Mouse (Mus musculus) urinary bladder, postnatal 14 days (tissue): ENCODE results near the gene Vwa3b.

ENCODE experiments used
- DNase-seq: peaks from one replicate; pipeline ENCODE4 v3.0.0; 2021; ENCODE audit warnings: low spot score

Vwa3b gene

GRCm38 (mm10) chr1:37063841-37064240 lies 37.4 kb downstream of the Vwa3b start:
- no peak for DNase-seq

DNA sequence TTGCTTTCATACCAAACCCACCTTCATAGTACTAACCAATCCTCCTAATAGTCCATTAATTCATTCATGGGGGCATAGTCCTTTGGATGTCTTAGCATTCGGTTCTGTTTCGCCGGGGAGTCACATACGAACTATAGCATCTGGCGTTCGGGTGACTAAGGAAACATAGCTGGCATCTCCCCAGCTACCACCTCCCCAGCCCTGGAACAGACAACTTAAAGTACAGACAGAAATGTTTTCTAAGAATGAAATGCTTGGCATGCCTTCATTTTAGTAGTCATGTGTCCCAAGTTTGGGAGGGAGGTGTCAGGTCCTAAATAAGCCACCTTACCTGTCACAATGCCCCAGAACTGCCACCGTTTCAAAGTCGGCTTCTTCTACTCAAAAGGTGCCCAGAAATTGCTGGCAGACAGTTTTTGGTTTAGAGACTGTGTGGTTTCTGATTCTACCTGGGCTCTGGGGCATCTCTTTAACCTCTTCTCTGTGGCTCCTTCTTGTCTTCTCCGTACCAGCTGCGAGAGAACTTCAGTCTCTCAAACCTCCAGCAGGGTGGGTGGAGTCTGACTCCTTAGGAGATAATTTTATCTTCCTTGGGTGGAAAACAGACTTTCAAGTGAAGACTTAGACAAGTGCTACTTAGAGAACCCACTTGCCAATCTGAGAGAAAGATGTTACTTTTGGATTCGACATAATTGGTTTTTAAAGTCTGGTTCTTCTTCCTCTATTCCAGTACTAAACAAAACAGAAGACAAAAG lies 39.4 kb downstream of the Vwa3b start:
- DNase-seq, result no peak

DNA sequence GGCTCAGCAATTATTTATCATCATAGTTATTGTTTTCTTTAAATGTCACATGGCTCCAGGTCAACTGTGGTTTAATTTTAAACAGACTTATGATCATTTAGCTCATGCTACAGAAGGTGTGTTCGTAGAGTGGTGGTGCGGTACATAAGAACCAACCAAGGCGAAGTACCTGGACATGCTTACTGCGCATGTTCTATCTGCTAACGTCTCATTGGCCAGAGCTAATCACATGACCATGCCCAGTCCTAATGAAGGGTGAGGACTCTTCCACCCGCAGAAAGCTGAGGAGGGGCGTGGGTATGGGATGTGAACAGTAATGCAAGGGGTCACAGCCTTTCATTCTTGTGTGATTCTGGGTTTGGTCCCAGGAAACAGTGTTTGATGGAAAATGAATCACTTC lies 49.4 kb downstream of the Vwa3b start:
- no peak for DNase-seq

GRCm38 (mm10) chr1:37077266-37077665 lies 50.9 kb downstream of the Vwa3b start:
- DNase-seq, result peak; percentile 50

- no peak for DNase-seq
Measured at GRCm38 (mm10) chr1:37077955-37078549, 51.7 kb downstream of the Vwa3b start.

GRCm38 (mm10) chr1:37080442-37080841 lies 54.0 kb downstream of the Vwa3b start:
- no peak for DNase-seq

- no peak for DNase-seq
Measured at GRCm38 (mm10) chr1:37081376-37082214, 55.2 kb downstream of the Vwa3b start.

- no peak for DNase-seq
Measured at GRCm38 (mm10) chr1:37082215-37082464, 55.7 kb downstream of the Vwa3b start.

- DNase-seq, result no peak
Measured at GRCm38 (mm10) chr1:37084075-37084474, 57.7 kb downstream of the Vwa3b start.

DNA sequence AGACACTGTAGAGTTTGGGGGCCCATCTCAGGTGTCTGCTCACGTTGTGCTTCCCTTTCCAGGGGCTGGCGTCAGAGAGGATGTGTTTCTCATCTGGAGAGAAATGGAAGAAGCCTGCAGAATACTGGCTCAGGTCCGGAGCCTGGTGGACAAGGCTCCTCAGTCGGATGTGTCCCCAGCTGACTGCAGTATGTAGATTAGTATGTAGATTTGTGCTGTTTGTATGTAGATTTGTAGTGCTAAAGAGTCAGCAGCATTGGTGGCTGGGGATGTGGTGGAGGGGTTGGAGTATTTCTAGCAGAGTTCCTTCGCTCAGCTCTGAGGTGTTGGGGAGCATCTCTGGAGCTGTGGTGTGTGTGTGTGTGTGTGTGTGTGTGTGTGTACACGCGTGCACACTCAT lies 58.8 kb downstream of the Vwa3b start:
- DNase-seq, result no peak

GRCm38 (mm10) chr1:37089191-37089590 lies 62.8 kb downstream of the Vwa3b start:
- DNase-seq, result no peak

DNA sequence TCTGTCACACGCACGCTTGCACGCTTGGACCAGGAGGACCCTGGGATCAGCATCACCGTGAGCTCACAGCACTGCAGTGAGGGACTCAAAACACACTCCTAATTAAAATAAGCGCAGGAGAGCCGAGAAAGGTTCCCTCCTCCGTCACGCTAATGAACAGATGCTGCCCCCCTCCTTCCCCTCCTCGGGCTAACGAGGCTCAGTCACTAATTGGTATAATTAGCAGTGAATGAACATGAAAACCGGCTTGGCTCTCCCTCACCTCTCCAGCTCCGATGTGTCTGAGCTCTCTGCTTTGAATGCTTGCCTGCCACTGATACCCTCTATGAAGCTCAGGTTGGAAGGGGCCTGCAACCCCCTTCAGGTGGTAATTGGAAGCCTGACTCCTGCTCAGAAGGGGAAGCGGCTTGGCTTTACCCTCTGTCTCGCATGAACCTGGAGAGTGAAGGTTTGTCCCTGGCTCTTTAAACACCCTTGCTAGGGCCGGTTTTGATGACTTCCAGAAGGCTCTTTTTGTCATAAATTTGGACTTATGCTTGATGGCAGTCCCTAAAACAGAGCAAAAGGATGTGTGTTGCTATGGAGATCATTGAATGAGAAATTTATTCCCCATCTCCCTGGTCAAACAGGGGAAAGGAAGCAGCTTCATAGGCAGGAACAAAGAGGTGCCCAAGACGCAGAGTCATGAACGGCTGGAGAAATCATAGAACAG lies 71.1 kb downstream of the Vwa3b start:
- DNase-seq, result no peak

- no peak for DNase-seq
Measured at GRCm38 (mm10) chr1:37098094-37098555, 71.7 kb downstream of the Vwa3b start.

DNA sequence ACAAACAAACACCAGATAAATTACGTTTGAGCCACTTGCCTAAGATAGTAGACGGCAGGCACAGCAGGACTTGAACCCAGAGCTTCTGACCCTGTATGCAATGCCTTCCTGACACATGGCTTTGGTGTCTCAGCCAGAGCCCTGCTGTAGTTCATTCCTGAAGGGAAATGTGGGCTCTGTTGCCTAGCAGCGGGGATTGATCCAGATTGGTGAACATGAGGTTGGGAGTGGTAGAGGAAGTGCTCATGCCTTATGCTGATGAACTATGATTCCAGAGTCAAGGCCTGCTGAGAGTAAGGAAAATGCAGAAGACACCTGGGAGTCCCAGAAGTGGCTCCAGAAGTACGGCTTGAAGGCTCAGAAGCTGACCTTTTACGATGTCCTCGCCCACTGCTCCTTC lies 74.0 kb downstream of the Vwa3b start:
- DNase-seq, result no peak

GRCm38 (mm10) chr1:37101016-37101415 lies 74.6 kb downstream of the Vwa3b start:
- DNase-seq, result no peak

- DNase-seq, result no peak
Measured at GRCm38 (mm10) chr1:37101717-37102116, 75.3 kb downstream of the Vwa3b start.

DNA sequence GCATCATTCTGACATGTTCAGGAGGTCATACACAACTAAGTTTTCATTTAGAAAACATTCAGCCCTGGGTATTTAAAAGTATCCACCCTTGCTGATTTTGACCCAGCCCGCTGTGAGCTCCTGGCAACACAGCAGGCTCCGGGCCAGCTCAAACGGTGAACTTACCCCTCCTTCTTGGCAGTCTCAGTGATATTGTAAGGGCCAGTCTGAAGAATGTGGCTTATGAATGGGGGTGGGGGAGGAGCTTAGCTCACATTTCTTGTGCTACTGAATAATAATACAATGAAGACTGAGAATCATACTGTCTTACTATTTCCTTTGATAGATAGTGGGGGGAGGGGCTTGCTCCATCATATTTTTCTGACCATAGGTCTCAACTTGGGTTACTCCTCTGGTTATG lies 78.8 kb downstream of the Vwa3b start:
- no peak for DNase-seq

GRCm38 (mm10) chr1:37113781-37114180 lies 87.4 kb downstream of the Vwa3b start:
- DNase-seq, result no peak

- DNase-seq, result no peak
Measured at GRCm38 (mm10) chr1:37115847-37116246, 89.5 kb downstream of the Vwa3b start.

GRCm38 (mm10) chr1:37116574-37116973 lies 90.2 kb downstream of the Vwa3b start:
- DNase-seq, result no peak

DNA sequence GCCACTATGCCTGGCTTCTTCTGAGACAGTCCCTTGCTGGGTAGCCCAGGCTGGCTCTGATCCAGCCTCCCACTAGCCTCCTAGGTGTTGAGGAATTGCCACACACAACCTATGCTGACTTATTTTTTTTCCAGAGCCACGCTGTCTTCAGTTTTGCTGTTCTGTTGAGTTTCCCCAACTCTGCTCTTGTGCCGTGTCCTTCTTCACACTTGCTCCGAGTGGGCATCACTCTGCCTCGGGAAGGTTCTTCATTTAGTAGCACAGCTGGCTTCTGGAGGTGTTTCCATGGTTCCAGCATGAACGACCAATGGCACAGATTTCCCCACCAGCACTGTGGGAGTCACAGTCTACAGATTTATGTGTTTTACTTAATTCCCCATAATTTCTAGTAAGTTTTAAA lies 91.6 kb downstream of the Vwa3b start:
- no peak for DNase-seq

DNA sequence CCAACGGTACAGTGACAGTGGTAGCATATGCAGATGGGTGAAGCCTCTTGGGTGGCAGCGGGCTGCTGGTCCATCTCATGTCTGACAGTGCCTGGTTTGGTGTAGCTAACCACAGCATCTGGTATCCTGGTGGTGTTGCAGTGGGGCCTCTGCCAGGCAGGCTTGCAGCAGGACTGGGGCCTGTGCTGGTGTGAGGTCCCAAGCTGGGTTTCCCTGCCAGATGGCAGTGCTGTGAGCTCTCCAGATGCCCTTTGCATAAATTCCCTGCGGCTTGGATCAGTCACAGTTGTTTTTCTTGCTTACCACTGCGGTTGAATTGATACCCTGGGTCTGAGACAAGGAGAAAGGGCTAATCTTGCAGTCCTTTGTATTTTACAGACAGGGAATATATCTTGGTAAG lies 95.9 kb downstream of the Vwa3b start:
- no peak for DNase-seq

GRCm38 (mm10) chr1:37122798-37123197 lies 96.4 kb downstream of the Vwa3b start:
- DNase-seq, result no peak
